Mouse (Mus musculus) kidney, postnatal 14 days (tissue): ENCODE results near the gene Slc22a19.
"Not testable (repeated sequence)": the region's sequence is repeated elsewhere in the genome, so short reads cannot be mapped to it uniquely, and the experiment has no call there.

Source experiments
- DNase-seq: peaks from one replicate; pipeline ENCODE4 v3.0.0; 2022; ENCODE audit warnings: mixed read lengths

Slc22a19 gene

DNA sequence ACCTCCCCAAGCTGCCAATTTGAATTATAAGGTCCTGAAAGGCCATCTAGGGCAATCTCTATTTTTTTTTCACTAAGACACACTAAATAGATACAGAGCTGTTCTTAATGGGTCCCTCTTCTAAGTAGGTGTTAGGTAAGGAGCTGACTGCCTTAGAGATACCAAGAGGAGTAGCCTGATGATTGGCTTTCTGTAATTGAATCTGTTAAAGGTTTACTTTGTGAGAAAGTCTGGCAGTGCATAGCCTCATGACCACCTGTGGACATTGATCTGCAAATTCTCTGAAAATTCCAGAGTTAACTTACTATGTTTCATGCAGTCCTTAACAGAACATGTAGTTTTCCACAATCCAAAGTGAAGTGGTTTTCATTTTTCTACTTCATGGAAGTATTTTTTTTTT lies at the start of gene Slc22a19:
Gene Slc22a19 (minus strand): TSS at position 163 of the 400 bp plus-strand sequence.
- DNase-seq: peak; percentile 8

GRCm38 (mm10) chr19:7753371-7753770 lies 42.3 kb upstream of the Slc22a19 start:
- DNase-seq: not testable (repeated sequence)

DNA sequence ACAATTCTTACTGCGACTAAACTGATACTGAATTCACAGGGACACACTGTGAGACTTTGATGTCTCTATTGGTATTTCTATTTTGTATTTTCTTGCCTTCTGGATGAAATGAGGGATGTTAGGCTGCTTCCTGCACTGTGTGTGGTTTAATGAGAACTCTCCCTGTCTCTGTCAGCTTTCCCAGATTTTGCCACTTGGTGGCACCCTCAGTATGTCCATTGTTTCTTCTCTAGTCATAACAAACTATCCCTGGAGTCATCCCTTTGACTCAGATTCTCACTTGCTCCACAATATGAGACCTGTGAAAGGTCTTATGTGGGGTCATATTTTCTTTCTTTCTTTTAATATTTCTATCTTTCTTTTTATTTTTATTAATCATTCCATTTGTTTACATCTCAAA lies 18.4 kb upstream of the Slc22a19 start:
- DNase-seq: peak; percentile 34

DNA sequence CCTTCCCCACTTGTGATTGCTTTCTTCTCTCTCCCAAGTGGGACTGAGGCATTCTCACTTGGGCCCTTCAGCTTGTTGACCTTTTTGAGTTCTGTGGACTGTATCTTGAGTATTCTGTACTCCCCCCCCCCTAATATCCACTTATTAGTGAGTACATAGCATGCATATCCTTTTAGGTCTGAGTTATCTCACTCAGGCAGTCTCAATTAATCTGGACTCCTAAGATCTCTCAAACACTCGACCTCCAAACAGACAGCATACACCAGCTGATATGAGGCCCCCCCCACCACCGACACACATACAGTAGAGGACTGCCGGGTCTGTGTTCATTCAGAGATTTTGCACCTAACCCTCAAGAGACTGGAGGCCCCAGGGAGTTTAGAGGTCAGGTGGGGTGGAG lies 18.0 kb downstream of the Slc22a19 start:
- not testable (repeated sequence) for DNase-seq

GRCm38 (mm10) chr19:7691259-7691658 lies 19.9 kb downstream of the Slc22a19 start:
- no peak for DNase-seq

DNA sequence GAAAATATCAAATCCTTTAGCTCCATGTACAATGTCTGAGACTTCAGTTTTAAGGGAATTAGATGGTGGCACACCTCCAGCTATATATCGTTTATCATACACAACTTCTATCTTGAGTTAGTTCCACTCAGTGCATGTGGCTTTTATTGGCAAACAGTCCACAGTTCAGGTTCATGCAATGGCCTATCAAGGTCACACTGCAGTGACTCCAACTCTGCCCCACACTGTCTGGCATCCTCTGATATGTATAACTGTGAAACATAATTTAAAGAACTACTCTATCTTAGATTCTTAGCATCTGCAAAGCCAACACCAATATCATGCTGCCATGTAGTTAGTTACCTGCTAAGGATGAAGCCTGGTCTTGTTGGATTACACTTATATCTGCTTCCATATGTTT lies 23.1 kb downstream of the Slc22a19 start:
- no peak for DNase-seq

GRCm38 (mm10) chr19:7672033-7672432 lies 39.1 kb downstream of the Slc22a19 start:
- DNase-seq: no peak

DNA sequence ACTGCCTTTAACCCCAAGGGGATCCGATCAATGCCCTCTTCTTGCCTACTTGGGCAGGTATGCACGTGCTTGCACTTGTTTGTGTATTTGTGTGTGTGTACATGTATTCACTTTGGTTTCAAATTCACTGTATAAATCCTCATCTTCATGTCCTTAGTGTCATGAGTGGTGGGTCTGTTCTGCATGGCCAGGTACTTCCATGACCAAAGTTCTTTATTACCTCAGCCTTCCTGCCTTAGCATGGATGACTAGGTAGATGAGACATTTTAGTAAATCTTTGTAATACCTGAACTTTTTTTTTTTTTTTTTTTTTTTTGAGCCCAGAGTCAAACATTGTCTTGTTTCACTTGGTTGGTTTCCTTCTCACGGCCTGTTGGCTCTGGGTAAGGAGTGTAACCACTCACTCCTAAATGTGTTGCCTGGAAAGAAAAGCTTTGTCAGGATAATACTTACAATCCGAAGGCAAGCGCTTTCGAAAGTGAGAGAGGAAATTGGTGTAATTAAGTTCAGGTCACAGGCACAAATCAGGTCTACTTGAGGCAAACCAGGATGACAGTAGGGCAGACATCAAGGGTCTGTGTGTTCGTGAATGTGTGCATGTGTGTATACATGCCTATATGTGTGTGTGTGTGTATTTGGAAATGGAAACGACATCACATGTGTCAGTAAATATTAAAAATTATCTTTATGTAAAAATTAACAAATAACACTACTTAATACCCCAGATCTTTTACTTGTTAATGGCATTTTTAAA lies 62.0 kb downstream of the Slc22a19 start:
- DNase-seq: peak; percentile 9

GRCm38 (mm10) chr19:7633786-7634185 lies 77.3 kb downstream of the Slc22a19 start:
- DNase-seq: no peak

DNA sequence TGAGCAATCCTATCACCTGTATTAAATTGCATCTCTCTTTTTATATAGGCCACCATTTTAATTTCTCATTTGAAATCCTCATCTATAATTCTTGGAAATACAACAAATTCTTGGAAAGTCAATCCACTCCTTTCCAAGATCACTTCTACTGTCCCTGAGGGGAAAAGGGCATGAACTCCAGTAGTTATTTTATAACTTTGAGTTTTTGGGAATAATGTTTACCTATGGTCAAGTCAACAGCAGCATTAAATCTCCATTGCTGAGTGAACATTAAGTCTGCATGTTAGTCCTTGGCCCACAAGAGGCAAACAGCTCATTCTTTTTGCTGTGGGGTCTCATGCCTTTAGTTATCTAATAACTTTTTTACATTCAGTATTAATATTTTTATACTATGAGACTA lies 78.1 kb downstream of the Slc22a19 start:
- no peak for DNase-seq
